Mouse (Mus musculus): ENCODE results near the gene Esp24. TPM values are rescaled to one million over a fixed set of nuclear protein-coding genes. Genes with fewer than 3 reads are reported as not detected.
"Not testable (repeated sequence)": the region's sequence is repeated elsewhere in the genome, so short reads cannot be mapped to it uniquely, and the experiment has no call there.

Gene Esp24
- polyA plus RNA-seq (2016; fragmentation: Nextera tagmentation; extraction: Ambion mirVana): not detected in 2 replicates

DNA sequence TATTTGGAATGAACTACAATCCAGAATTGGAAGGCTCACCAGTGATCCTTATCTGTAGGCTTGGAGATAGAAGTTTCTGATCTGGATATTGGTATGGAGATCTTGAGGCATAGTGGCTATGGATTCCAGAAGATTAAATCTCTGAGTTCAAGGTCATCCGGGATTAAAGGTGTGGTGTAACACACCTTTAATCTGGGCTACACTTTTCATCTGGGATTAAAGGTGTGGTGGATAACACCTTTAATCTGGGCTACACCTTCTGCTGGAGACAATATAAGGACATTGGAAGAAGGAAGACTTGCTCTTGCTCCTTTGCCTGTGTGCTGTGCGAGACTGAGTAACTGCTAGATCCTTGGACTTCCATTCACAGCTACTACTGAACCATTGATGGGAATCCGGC lies at the start of gene Esp24:
TSS of gene Esp24 (plus strand) at position 301 of the 400 bp plus-strand sequence.
- not testable (repeated sequence) for H3K4me2 ChIP-seq; H3K9ac ChIP-seq; H3K27ac ChIP-seq (ENCODE audit: poor library complexity, severe bottlenecking); H3K27me3 ChIP-seq (replicated peaks); ATAC-seq (ENCODE audit: insufficient number of reproducible peaks, low FRiP score); H3K4me3 ChIP-seq; H3K9me3 ChIP-seq (replicated peaks); H3K36me3 ChIP-seq; H3K4me1 ChIP-seq (replicated peaks)
- 81% methylated on average over 3 of the region's 3 CpGs for WGBS

DNA sequence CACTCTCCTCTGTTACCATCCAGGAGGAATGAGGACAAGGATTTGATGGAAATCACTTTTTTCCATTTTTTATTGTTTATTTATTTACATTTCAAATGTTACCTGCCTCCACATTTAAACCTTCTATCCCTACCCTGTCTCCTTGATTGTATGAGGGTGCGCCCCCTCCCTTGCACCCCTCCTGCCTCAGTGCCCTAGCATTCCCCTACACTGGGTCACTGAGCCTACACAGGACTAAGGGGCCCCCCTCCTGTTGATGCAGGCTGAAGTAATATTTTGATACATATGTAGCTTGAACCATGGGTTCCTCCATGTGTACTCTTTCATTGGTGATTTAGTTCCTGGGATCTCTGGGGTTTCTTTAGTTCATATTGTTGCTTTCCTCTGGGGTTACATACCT lies 26.6 kb upstream of the Esp24 start:
- Histone ChIP-seq H3K9ac (no peak overlapping the region), H3K4me2 (no peak overlapping the region), H3K27ac (ENCODE audit: poor library complexity, severe bottlenecking) (no peak overlapping the region), H3K27me3 (replicated peaks) (no peaks in the 10 kb centered on the region), H3K4me1 (replicated peaks) (no peaks in the 10 kb centered on the region), H3K9me3 (replicated peaks) (0 out of 2 replicates have a peak, but pooled peaks cover 1% of the 10 kb centered on the region), H3K4me3 (no peak overlapping the region), H3K36me3 (no peaks in the 10 kb centered on the region)
- 89% methylated on average over 1 of the region's 1 CpGs for WGBS
- ATAC-seq (ENCODE audit: insufficient number of reproducible peaks, low FRiP score): no peak

DNA sequence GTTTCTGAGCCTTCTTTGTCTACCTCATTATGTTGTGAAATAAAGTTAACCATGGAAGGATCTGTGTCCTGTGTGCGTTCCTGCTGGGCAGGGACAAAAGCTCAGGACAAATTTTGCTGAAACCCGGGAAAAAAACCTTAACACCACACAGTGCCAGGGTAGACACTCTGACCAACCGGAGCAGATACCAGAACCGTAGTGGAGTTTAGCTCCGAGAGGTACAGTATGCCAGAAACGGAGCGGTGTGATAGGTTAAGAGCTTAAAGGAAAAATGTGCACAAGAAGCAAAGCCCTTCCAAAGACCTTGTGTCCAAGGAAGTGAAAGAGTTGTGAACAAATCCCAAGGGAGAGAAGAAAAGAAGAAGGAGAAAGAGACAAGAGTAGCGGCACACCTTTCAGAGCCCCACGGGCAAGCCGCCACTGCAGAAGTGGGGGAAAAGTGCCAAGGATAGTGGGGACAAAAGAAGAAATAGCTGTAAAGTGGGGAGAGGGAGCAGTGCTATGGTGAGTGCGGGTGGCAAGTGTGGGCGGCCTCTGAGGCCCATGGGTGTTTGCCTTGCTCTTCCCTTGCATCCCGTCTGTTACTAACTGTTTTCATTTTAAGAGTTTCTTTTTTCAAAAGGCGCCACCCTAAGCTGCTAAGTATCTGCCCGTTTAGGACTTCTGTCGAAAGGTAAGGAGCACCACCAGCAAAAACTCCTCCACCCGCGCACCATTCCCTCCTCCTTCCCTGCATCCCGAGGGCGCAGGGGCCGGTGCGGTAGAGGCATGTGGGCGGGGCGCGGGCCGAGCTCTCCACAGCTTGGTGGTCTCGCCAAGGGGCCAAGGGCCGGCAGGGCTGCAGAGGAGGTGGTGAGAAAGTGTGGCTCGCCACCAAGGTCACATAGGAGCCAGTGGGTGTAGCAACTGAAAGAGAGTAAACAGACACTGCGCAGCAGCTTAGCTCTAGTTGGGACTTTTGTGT lies 25.5 kb upstream of the Esp24 start:
- ATAC-seq (ENCODE audit: insufficient number of reproducible peaks, low FRiP score): 0 out of 2 replicates have a peak, but pooled peaks have one; percentile 9
- Histone ChIP-seq H3K9me3 (replicated peaks) (peaks cover 8% of the 10 kb centered on the region), H3K4me3 (peak overlapping the region; percentile 34), H3K9ac (no peak overlapping the region), H3K4me1 (replicated peaks) (no peaks in the 10 kb centered on the region), H3K27me3 (replicated peaks) (no peaks in the 10 kb centered on the region), H3K27ac (ENCODE audit: poor library complexity, severe bottlenecking) (no peak overlapping the region), H3K36me3 (no peaks in the 10 kb centered on the region), H3K4me2 (peak overlapping the region; percentile 64)
- 33% methylated on average over 30 of the region's 30 CpGs for WGBS

DNA sequence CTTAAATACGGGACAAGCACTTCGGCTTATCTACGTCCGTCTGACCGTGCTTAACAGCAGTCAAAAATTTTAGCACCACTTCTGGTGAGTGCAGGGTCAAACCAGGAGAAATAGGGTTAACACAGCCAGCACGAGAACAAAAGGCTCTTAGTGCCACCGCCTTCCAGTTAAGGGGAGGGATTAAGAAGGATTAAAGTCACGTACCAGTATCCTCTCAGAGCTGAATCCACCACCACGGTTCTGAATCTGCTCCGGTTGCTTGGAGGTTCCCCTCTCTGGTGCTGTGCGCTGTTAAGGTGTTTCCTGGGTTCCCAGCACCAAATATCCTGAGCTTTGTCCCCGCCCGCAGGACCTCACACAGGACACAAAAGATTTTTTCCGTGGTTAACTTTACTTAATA lies 19.3 kb upstream of the Esp24 start:
- H3K9me3 ChIP-seq (replicated peaks): peaks cover 15% of the 10 kb centered on the region
- no peak overlapping the region for H3K27ac ChIP-seq (ENCODE audit: poor library complexity, severe bottlenecking)
- WGBS: 58% methylated on average over 14 of the region's 14 CpGs
- no peak overlapping the region for H3K4me2 ChIP-seq
- no peak overlapping the region for H3K4me3 ChIP-seq
- ATAC-seq (ENCODE audit: insufficient number of reproducible peaks, low FRiP score): no peak
- H3K9ac ChIP-seq: no peak overlapping the region
- H3K27me3 ChIP-seq (replicated peaks): no peaks in the 10 kb centered on the region
- no peaks in the 10 kb centered on the region for H3K36me3 ChIP-seq
- no peaks in the 10 kb centered on the region for H3K4me1 ChIP-seq (replicated peaks)

DNA sequence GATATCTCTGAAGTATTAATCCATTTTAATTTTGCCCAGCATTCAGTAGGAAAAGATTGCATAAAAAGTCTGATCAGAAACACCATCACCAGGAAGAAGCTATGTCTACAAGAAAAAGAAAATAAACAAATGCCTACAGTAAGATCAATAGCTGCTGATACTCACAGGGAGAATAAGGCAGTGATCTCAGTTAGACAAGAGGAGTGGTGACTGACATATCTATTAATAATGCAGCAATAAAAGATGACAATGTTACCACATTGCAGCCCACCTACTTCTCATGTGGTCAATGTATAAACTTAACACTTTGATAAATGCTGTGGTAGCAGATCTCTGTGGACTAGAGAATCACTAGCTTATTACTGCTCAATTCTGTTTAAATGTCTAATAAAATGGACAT lies 6.7 kb downstream of the Esp24 start, which contains the start of gene Gm21903:
TSS of gene Gm21903 (minus strand) at position 101 of the 400 bp plus-strand sequence.
- H3K9ac ChIP-seq: no peak within 1 kb of the TSS
- H3K4me1 ChIP-seq (replicated peaks): no peaks in the 10 kb centered on the region
- H3K4me3 ChIP-seq: no peak within 1 kb of the TSS
- no peaks in the 10 kb centered on the region for H3K36me3 ChIP-seq
- H3K4me2 ChIP-seq: no peak within 1 kb of the TSS
- H3K27me3 ChIP-seq (replicated peaks): no peaks in the 10 kb centered on the region
- peaks cover 5% of the 10 kb centered on the region for H3K9me3 ChIP-seq (replicated peaks)
- H3K27ac ChIP-seq (ENCODE audit: poor library complexity, severe bottlenecking): no peak within 1 kb of the TSS
- no peak for ATAC-seq (ENCODE audit: insufficient number of reproducible peaks, low FRiP score)

DNA sequence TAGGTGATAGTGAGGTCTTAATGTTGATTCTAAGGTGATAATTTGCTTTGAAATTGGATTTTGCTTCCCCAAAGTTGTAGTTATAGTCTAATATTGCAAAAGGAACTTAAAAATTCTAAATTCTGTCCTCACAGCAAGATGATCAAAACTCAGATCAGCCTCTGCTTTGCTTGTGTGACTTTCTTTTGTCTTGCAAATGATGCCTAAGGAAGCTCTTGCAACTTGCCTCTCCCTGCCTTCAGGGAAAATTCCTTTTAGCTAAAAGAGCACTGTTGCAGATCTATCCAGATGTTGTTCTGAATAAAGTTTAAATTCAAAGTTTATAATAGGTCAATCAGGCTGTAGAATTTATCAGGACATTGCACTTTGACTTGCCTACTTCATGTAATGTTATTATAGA lies 27.1 kb downstream of the Esp24 start:
- Histone ChIP-seq H3K9me3 (replicated peaks) (peaks cover 15% of the 10 kb centered on the region), H3K36me3 (no peaks in the 10 kb centered on the region), H3K4me3 (no peak overlapping the region), H3K27me3 (replicated peaks) (no peaks in the 10 kb centered on the region), H3K4me1 (replicated peaks) (no peaks in the 10 kb centered on the region), H3K9ac (no peak overlapping the region), H3K4me2 (no peak overlapping the region), H3K27ac (ENCODE audit: poor library complexity, severe bottlenecking) (no peak overlapping the region)
- ATAC-seq (ENCODE audit: insufficient number of reproducible peaks, low FRiP score): no peak

DNA sequence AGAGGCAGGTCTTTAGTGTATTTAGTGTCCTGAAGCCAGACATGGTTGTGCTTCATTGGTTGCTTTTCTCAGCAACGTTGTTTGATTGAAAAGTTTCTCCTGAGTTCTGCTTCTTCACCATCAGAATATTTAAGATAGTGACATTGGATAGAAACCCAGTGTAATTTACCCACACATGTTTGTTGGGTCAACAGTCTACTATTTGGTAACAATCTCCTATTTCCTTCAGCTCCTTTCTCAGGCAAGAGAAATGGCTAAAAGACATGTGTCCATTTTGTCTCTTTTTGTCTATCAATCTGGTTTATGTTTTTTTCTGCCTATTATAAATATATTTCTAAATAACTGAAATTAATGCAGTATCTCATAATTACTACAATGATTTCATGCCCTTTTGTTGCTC lies 40.4 kb downstream of the Esp24 start, which contains the start of gene Esp23:
TSS of gene Esp23 (minus strand) at position 101 of the 400 bp plus-strand sequence.
- no peaks in the 10 kb centered on the region for H3K4me1 ChIP-seq (replicated peaks)
- no peak within 1 kb of the TSS for H3K4me2 ChIP-seq
- no peaks in the 10 kb centered on the region for H3K27me3 ChIP-seq (replicated peaks)
- H3K36me3 ChIP-seq: no peaks in the 10 kb centered on the region
- no peak within 1 kb of the TSS for H3K27ac ChIP-seq (ENCODE audit: poor library complexity, severe bottlenecking)
- H3K4me3 ChIP-seq: no peak within 1 kb of the TSS
- WGBS: 51% methylated on average over 1 of the region's 1 CpGs
- H3K9me3 ChIP-seq (replicated peaks): peaks cover 10% of the 10 kb centered on the region
- no peak within 1 kb of the TSS for H3K9ac ChIP-seq
- no peak for ATAC-seq (ENCODE audit: insufficient number of reproducible peaks, low FRiP score)

Other genes starting within 250 kb of the Esp24 start
- gene Gm21903, start 6.6 kb downstream of the Esp24 start, polyA plus RNA-seq (2016; fragmentation: Nextera tagmentation; extraction: Ambion mirVana): not detected in 2 replicates
- gene Esp23, start 40.3 kb downstream of the Esp24 start, polyA plus RNA-seq (2016; fragmentation: Nextera tagmentation; extraction: Ambion mirVana): not detected in 2 replicates
- not detected in 2 replicates for gene Esp22, start 58.6 kb downstream of the Esp24 start, polyA plus RNA-seq (2016; fragmentation: Nextera tagmentation; extraction: Ambion mirVana)

Measured in heart, embryonic 12.5 days (tissue).